Mouse (Mus musculus) liver, embryonic 11.5 days (tissue): ENCODE results near the gene Pgap1. TPM values are rescaled to one million over a fixed set of nuclear protein-coding genes. Genes with fewer than 3 reads are reported as not detected.

Experiments
- ATAC-seq: fragments of 200-750 bp; cut with Nextera tagmentation; replicated peaks from 2 replicates; pipeline ENCODE4 v1.8.0; 2017; ENCODE audit warnings: moderate number of reproducible peaks, mild to moderate bottlenecking, moderate TSS enrichment, moderate library complexity; ENCODE audit not compliant: low FRiP score
- DNase-seq: peaks from one replicate; pipeline ENCODE4 v3.0.0-alpha.2; 2017; ENCODE audit warnings: low spot score
- H3K27ac ChIP-seq: fragments of 300-500 bp; sonication (generic); 2 replicates; pipeline ENCODE4 v1.5.1; 2014; ENCODE audit warnings: mild to moderate bottlenecking, low read depth, low read length, control low read depth
- H3K27me3 ChIP-seq: fragments of 300-500 bp; sonication (generic); replicated peaks from 2 replicates; pipeline ENCODE4 v1.6.1; 2014; ENCODE audit warnings: low read length, mixed read lengths; ENCODE audit not compliant: control insufficient read depth, insufficient read depth
- H3K36me3 ChIP-seq: fragments of 300-500 bp; sonication (generic); 2 replicates; pipeline ENCODE4 v1.6.1; 2014; ENCODE audit warnings: mild to moderate bottlenecking, low read length, moderate library complexity, mixed read lengths; ENCODE audit not compliant: control insufficient read depth, insufficient read depth
- H3K4me1 ChIP-seq: fragments of 300-500 bp; sonication (generic); replicated peaks from 2 replicates; pipeline ENCODE4 v1.6.1; 2014; ENCODE audit warnings: low read length, mixed read lengths; ENCODE audit not compliant: control insufficient read depth, insufficient read depth
- H3K4me2 ChIP-seq: fragments of 300-500 bp; sonication (generic); 2 replicates; pipeline ENCODE4 v1.6.1; 2014; ENCODE audit warnings: mild to moderate bottlenecking, control low read depth, moderate library complexity
- H3K4me3 ChIP-seq: fragments of 300-500 bp; sonication (generic); 2 replicates; pipeline ENCODE4 v1.5.1; 2014; ENCODE audit warnings: low read depth, low read length, control low read depth
- H3K9ac ChIP-seq: fragments of 300-500 bp; sonication (generic); 2 replicates; pipeline ENCODE4 v1.6.1; 2014; ENCODE audit warnings: low read depth, low read length, control low read depth
- H3K9me3 ChIP-seq: fragments of 300-500 bp; sonication (generic); 2 replicates; pipeline ENCODE4 v1.6.1; 2016; ENCODE audit warnings: low read length, inconsistent platforms, mixed read lengths; ENCODE audit not compliant: control insufficient read depth
- WGBS: fragments of 180-500 bp; shearing (Covaris S2); extraction: QIAGEN DNeasy Blood & Tissue Kit; methylation state at CpG from one replicate; pipeline ENCODE4 v1.1.7; 2014; 5-methylcytosine and 5-hydroxymethylcytosine counted together
- polyA plus RNA-seq: library from polyadenylated mRNA; unstranded; fragments of >200 nt; fragmentation: Nextera tagmentation; extraction: Ambion mirVana; gene quantifications from 2 replicates; pipeline ENCODE4 v1.2.1, GENCODE M21; 2014

The Pgap1 gene
- polyA plus RNA-seq, 1 experiment from 2014 or later, result 2.5 TPM

DNA sequence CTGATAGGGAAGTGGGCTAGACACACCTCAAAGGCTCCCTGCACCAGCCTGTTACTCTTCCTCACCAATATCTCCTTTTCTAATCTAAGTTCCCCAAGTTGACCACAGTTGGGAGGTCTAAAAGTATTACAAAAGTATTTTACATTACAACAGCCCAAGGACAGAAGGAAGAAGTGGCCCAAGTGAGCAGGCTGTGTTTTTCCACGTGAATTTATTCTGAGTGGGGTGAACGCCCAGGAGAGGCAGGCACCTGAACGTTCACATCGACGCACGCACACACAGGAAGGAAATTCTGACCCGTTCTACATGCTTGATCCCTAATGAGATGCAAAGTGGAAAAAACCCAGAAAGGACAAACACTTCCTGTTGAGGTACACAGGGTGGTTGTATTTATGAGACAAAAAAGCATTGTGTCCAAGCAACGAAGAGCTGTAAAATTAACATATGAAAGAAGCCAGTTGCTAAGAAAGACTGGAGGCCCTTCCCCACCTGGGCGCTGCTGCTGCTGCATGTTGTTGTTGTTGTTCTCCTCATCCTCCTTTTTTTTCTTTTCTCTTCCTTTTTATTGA, 27.9 kb upstream of the Pgap1 start:
- no peaks in the 10 kb centered on the region for H3K9me3 ChIP-seq
- no peak overlapping the region for H3K4me3 ChIP-seq
- ATAC-seq (no peak), DNase-seq (no peak)
- no peaks in the 10 kb centered on the region for H3K4me1 ChIP-seq
- H3K27me3 ChIP-seq, result no peaks in the 10 kb centered on the region
- H3K27ac ChIP-seq, result no peak overlapping the region
- H3K36me3 ChIP-seq, result no peaks in the 10 kb centered on the region
- H3K4me2 ChIP-seq, result no peak overlapping the region
- 43% methylated on average over 9 of the region's 9 CpGs for whole genome bisulfite sequencing
- H3K9ac ChIP-seq, result no peak overlapping the region

DNA sequence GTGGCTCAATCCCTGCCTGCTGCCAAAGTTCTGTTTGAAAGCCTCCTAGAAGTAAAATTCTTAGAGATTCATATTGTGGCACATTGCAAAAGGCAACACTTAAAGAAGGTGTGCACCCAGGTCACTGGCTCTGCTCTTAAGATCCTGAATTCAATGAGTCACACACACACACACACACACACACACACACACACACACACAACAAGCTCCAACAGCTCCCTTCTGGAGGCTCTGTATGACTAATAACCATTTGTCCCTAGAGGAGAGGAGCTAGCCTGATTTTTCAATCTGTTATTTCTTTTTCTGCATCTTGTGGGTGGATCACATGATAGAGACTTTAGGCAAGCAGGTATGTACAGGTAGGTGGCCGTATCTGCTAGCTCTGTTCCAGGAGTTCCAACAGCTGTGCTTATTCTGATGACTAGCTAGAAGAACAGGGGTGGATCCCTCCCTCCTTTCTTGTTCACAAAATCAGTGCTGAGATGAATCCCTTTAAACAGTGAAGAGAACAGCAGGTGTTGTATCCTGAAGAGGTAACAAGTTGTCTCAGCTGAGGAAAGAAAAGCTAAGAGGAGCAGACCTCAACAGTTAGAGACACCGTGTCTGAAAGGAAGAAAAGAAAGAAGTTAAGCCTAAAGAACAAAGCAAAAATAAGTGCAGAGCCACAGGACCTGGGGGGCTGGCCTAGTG, 27.2 kb upstream of the Pgap1 start:
- no peak overlapping the region for H3K4me2 ChIP-seq
- H3K9ac ChIP-seq, result no peak overlapping the region
- DNase-seq (no peak), ATAC-seq (no peak)
- no peaks in the 10 kb centered on the region for H3K27me3 ChIP-seq
- WGBS, result 40% methylated on average over 2 of the region's 2 CpGs
- H3K4me1 ChIP-seq, result no peaks in the 10 kb centered on the region
- no peaks in the 10 kb centered on the region for H3K36me3 ChIP-seq
- H3K9me3 ChIP-seq, result no peaks in the 10 kb centered on the region
- H3K27ac ChIP-seq, result no peak overlapping the region
- H3K4me3 ChIP-seq, result no peak overlapping the region

DNA sequence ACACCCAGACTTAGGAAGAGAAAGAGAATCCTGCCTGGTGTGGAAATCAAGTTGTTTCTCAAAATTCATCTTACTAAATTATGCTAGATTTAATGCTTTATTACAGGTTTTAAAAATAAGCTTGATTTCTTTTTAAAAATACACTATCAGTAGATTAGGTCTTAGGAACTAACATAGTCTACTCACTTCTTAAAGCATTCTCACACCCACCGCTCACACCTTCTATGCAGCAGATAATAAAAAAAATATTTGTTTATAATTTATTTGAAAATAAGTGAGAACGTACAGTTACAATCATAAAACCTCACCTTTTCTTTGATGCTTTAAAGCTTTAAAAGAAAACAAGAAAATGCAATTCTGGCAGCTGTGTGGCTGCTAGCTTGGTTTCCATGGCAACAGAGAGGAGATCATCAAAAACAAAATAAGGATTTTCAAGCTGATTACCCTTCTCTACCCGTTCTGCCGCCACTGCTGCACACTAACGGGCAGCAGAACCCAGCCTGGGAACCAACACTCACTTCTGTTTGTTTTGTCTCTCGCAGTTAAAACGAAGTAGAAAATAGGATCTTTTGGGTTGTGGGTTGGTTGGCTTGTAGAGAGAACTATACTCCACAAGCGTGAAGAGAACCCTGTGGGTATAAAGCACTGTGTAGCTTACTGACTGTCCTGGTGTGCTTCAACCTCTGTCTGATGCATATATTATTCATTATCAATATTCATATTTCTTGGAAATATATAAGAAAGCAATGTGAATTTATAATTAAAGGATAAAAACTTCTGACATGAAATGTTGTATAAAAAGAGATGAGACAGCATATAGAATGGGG, 21.1 kb upstream of the Pgap1 start:
- no peak overlapping the region for H3K27ac ChIP-seq
- no peaks in the 10 kb centered on the region for H3K27me3 ChIP-seq
- 64% methylated on average over 8 of the region's 8 CpGs for WGBS
- no peak for ATAC-seq
- no peak overlapping the region for H3K4me2 ChIP-seq
- no peak overlapping the region for H3K9ac ChIP-seq
- H3K36me3 ChIP-seq, result no peaks in the 10 kb centered on the region
- DNase-seq, result no peak
- no peaks in the 10 kb centered on the region for H3K9me3 ChIP-seq
- no peak overlapping the region for H3K4me3 ChIP-seq
- no peaks in the 10 kb centered on the region for H3K4me1 ChIP-seq

DNA sequence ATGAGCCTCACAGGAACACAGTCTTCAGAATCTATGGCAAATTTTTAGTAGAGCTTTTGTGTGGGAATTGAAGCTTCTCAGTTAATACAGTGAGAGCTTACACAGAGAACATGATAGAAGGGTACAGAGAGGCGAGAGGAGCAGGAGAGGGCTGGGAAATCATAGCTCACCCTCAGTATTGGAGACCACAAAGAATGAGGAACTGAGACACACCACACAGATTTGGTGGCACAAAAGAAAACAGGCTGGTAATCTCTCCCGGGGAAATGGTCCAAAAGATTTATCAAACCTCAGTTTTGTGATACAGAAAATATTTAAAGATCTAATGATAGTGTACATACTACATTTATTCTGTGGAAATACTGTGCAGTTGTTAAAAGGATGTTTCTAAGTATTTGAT, 11.6 kb upstream of the Pgap1 start:
- ATAC-seq (no peak), DNase-seq (no peak)
- no peaks in the 10 kb centered on the region for H3K9me3 ChIP-seq
- H3K36me3 ChIP-seq, result no peaks in the 10 kb centered on the region
- WGBS, result 45% methylated on average over 2 of the region's 2 CpGs
- H3K9ac ChIP-seq, result no peak overlapping the region
- H3K27ac ChIP-seq, result no peak overlapping the region
- H3K4me2 ChIP-seq, result no peak overlapping the region
- H3K4me3 ChIP-seq, result no peak overlapping the region
- no peaks in the 10 kb centered on the region; the same call in 1 of the 2 replicates for H3K27me3 ChIP-seq
- H3K4me1 ChIP-seq, result no peaks in the 10 kb centered on the region

DNA sequence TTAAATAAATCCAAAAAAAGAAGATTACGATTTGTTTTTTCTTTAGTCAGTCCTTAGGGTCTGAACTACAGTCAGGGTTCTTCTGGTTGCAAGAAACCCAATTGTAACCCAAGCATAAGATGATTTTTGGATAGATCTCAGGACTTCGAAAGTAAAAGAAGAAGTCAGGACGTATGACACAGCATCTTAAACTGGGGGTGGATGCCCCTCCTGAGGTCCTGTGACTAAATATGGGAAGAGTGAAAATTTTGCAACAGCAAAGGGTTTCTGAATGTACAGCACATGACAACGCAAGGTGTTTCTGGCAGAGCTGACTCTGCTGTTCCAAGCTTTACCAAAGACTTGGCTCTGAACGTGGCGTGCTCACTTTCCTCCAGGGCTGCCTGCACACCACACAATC, 6.4 kb upstream of the Pgap1 start:
- Histone ChIP-seq H3K4me2 (no peak overlapping the region), H3K9me3 (no peaks in the 10 kb centered on the region), H3K4me1 (no peaks in the 10 kb centered on the region), H3K27ac (no peak overlapping the region), H3K4me3 (no peak overlapping the region), H3K27me3 (peaks cover 3% of the 10 kb centered on the region), H3K36me3 (no peaks in the 10 kb centered on the region), H3K9ac (no peak overlapping the region)
- DNase-seq, result no peak
- WGBS, result 84% methylated on average over 6 of the region's 6 CpGs
- no peak for ATAC-seq

DNA sequence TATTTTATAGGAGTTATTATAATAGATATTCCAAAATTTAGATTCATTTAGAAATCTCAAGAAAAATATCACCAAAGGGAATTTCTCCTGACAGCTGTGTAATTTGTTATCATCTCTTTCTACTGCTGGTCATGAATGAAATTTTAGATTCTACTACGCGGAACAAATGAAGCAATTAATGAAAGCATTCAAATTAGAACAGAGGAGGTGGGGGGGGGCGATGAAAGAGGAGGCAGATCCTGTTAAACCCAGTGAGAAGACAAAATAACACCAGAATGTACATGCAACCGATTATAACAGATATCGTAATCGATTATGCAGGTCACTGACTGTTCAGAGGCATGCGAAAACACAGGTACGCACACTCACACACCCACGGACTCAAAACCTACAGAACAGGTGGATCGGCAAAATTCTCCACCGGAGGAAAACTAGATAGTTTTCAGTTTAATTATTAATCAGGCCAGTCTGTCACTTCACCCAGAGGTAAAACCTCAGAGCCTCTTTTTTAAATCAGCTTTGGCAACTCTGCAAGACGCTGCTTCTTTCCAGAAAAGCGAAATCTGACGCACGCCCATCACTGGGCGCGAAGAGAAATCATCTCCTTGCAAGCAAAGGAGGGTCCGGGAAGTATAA, 780 bp downstream of the Pgap1 start:
- Histone ChIP-seq H3K36me3 (no peaks in the 10 kb centered on the region), H3K4me3 (peak overlapping the region; percentile 60), H3K4me1 (no peaks in the 10 kb centered on the region; the same call in 1 of the 2 replicates), H3K27ac (no peak overlapping the region), H3K9ac (peak overlapping the region; percentile 60), H3K4me2 (peak overlapping the region; percentile 95), H3K9me3 (no peaks in the 10 kb centered on the region), H3K27me3 (peaks cover 3% of the 10 kb centered on the region)
- no peak for ATAC-seq
- DNase-seq, result no peak
- WGBS, result 8% methylated on average over 18 of the region's 18 CpGs

DNA sequence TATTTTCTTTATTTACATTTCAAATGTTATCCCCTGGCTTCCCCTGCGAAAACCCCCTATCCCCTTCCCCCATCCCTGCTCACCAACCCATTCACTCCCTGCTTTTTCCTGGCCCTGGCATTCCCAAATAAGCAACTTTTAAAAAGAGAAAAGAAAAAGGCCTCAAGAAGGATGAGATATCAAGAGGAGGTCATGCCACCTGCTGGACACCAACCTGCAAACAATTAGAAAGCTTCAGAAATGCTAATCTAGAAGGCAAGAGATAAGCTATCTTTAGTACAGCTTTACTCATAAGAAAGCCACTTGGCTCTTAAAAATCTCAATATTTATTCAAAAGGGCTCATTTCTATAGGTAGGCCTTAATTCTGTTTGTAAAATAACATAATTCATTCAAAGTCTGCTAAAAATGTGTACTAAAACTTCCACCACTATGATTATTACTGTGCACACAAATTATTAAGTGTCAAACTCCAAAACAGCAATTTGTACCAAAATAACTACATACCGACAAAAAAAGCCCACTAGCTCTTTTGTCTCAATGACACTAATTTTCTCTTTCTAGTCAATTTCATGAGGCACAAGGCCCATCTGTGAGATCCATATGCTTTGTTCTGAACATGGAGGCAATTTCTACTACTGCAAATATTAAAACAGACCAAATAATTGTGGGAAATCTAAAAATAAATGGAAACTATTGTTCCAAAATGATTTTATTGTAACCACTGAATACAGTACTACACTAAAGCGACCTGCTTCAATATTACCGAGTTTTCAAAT, 1.9 kb downstream of the Pgap1 start:
- H3K27me3 ChIP-seq, result peaks cover 3% of the 10 kb centered on the region
- no peaks in the 10 kb centered on the region for H3K9me3 ChIP-seq
- H3K4me1 ChIP-seq, result no peaks in the 10 kb centered on the region; the same call in 1 of the 2 replicates
- DNase-seq, result no peak
- H3K36me3 ChIP-seq, result no peaks in the 10 kb centered on the region
- no peak overlapping the region for H3K4me3 ChIP-seq
- 55% methylated on average over 4 of the region's 4 CpGs for WGBS
- no peak overlapping the region for H3K27ac ChIP-seq
- no peak for ATAC-seq
- H3K9ac ChIP-seq, result no peak overlapping the region
- H3K4me2 ChIP-seq, result no peak overlapping the region

DNA sequence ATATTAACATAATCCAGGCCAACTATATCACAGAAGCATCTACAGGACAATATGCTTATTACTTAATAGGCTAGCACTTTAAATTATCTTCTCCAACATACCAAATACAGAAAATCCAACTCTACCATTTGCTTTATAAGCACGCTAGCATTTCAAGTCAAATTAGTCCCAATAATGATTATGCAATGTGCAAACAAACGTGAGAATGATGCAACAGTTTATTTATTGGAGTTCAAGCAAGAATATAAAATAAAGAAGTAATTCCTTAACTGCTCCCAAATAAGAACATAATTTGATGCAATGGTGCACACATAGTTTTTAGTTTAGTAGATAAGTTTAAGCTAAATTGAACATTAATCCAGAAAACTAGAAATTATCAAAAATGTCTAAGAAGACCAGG, 4.9 kb downstream of the Pgap1 start:
- ATAC-seq, result no peak

More for the DNA sequence above, 4.9 kb downstream of the Pgap1 start:
- 87% methylated on average over 2 of the region's 2 CpGs for WGBS
- no peak overlapping the region for H3K4me3 ChIP-seq
- DNase-seq, result no peak
- H3K4me2 ChIP-seq, result no peak overlapping the region
- no peak overlapping the region for H3K27ac ChIP-seq
- no peaks in the 10 kb centered on the region for H3K27me3 ChIP-seq
- H3K9ac ChIP-seq, result no peak overlapping the region
- no peaks in the 10 kb centered on the region; the same call in 1 of the 2 replicates for H3K4me1 ChIP-seq
- no peaks in the 10 kb centered on the region for H3K9me3 ChIP-seq
- H3K36me3 ChIP-seq, result no peaks in the 10 kb centered on the region
